Mouse (Mus musculus): ENCODE measurements around the gene Tlr3.

The Tlr3 gene

GRCm38 (mm10) chr8:45355809-45356208 lies 55.1 kb downstream of the Tlr3 start:
- in situ Hi-C loops (cut with MboI, MseI), result no loop called here

Data from T-helper 2 cell (primary cell).